Mouse (Mus musculus): Measurements from ENCODE around the gene Gnpat. TPM values are rescaled to one million over a fixed set of nuclear protein-coding genes. Genes with fewer than 3 reads are reported as not detected.

Gnpat gene
- polyA plus RNA-seq, 1 experiment = 95.2 TPM

Other genes with a start within 250 kb of the Gnpat start
- gene 2310022B05Rik, start 199.7 kb upstream of the Gnpat start, polyA plus RNA-seq (2012; rRNA removed) = 42.1 and 45.9 TPM in 2 replicates
- 18.2 and 19.1 TPM in 2 replicates for gene Ttc13, start 141.1 kb upstream of the Gnpat start, polyA plus RNA-seq (2012; rRNA removed)
- gene Arv1, start 140.9 kb upstream of the Gnpat start, polyA plus RNA-seq (2012; rRNA removed) = 11.7 and 15.4 TPM in 2 replicates
- 1.1 and 1.5 TPM in 2 replicates for gene Fam89a, start 111.2 kb upstream of the Gnpat start, polyA plus RNA-seq (2012; rRNA removed)
- gene Trim67, start 69.9 kb upstream of the Gnpat start, polyA plus RNA-seq (2012; rRNA removed) = 0.08 and 0.10 TPM in 2 replicates
- gene 2810004N23Rik, start 87 bp downstream of the Gnpat start, polyA plus RNA-seq (2012; rRNA removed) = 23.5 and 25.7 TPM in 2 replicates
- 12.2 and 13.9 TPM in 2 replicates for gene Exoc8, start 34.7 kb downstream of the Gnpat start, polyA plus RNA-seq (2012; rRNA removed)
- 17.2 and 17.6 TPM in 2 replicates for gene Sprtn, start 34.9 kb downstream of the Gnpat start, polyA plus RNA-seq (2012; rRNA removed)
- gene Egln1, start 86.3 kb downstream of the Gnpat start, polyA plus RNA-seq (2012; rRNA removed) = 33.5 and 43.6 TPM in 2 replicates
- 94.6 and 98.2 TPM in 2 replicates for gene Tsnax, start 150.0 kb downstream of the Gnpat start, polyA plus RNA-seq (2012; rRNA removed)
- gene Disc1, start 191.2 kb downstream of the Gnpat start, polyA plus RNA-seq (2012; rRNA removed) = 0.84 and 0.91 TPM in 2 replicates